Comparison of ENCODE assay signal across 8 mouse cellular contexts in the genomic region with DNA sequence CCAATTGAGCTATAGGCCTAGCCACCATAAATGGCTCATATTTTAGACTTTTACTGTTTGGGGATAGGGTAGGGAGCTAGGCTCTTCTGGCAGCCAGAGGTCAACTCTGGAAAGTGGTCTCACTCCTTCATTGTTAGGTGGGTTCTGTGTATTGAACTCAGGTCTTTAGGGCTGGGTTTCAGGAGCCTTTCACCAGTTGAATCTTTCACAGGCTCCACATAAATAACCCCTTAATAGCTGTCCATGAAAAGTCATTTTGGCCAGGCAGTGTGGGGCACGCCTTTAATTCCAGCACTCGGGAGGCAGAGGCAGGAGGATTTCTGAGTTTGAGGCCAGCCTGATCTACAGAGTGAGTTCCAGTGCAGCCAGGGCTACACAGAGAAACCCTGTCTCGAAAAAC. TPM values are rescaled to one million over a fixed set of nuclear protein-coding genes. Genes with fewer than 3 reads are reported as not detected.
DNase-seq lines count a peak whose midpoint lies in the region; ATAC-seq and TF ChIP-seq lines count a peak whose summit lies in the region.

No protein-coding gene starts in this region.

- no peak for TF ChIP-seq CTCF in MEL (IDR thresholded peaks at IDR 0.05 in 2 of 3, conservative IDR thresholded peaks at IDR 0.05 in 1 of 3; ENCODE audit: control insufficient read depth in 1 of 3, insufficient read depth in 1 of 3, low read depth in 2 of 3, low read length in 3 of 3, poor library complexity in 1 of 3, severe bottlenecking in 1 of 3)

- no peak for DNase-seq in heart, postnatal 36 days
- no peak for DNase-seq in MEL (ENCODE audit: low read depth, low spot score)
- DNase-seq in midbrain, embryonic 10.5 days (ENCODE audit: low spot score): no peak
- no peak for DNase-seq in ovary, postnatal 10 days (ENCODE audit: low spot score)
- DNase-seq in ovary, postnatal 36 days (ENCODE audit: low spot score): no peak

- no peaks in the 10 kb centered on the region for H3K9me3 ChIP-seq in heart, embryonic 11.5 days (replicated peaks; ENCODE audit: control insufficient read depth, low read length)
- no peaks in the 10 kb centered on the region for H3K9me3 ChIP-seq in MEL (replicated peaks; ENCODE audit: insufficient read depth, low read length)
- H3K9me3 ChIP-seq in hindbrain, embryonic 12.5 days (replicated peaks): no peaks in the 10 kb centered on the region
- H3K9me3 ChIP-seq in midbrain, embryonic 10.5 days (replicated peaks): no peaks in the 10 kb centered on the region

- no peak for TF ChIP-seq EP300 in MEL (IDR thresholded peaks at IDR 0.05; ENCODE audit: low read depth in 1 of 2, low read length in 2 of 2)

- H3K4me1 ChIP-seq in heart, embryonic 11.5 days (ENCODE audit: control insufficient read depth, insufficient read depth, low read length): peaks cover 23% of the 10 kb centered on the region
- peaks cover 23 to 24% of the 10 kb centered on the region in 2 experiments for H3K4me1 ChIP-seq in MEL (ENCODE audit: control insufficient read depth in 1 of 2, insufficient read depth in 2 of 2, low read length in 2 of 2)
- H3K4me1 ChIP-seq in hindbrain, embryonic 12.5 days: peaks cover 32% of the 10 kb centered on the region
- peaks cover 47% of the 10 kb centered on the region for H3K4me1 ChIP-seq in midbrain, embryonic 10.5 days

- H3K79me2 ChIP-seq in MEL (ENCODE audit: control insufficient read depth, insufficient read depth, low read length, poor library complexity): peaks cover 41% of the 10 kb centered on the region

- intact Hi-C loops in heart, postnatal 36 days (cut with DNase I): no loop called here

- H3K36me3 ChIP-seq in heart, embryonic 11.5 days (ENCODE audit: control insufficient read depth, insufficient read depth, low read length): peaks cover 7% of the 10 kb centered on the region; the same call in 1 of the 2 replicates
- H3K36me3 ChIP-seq in MEL (ENCODE audit: control insufficient read depth in 1 of 2, insufficient read depth in 2 of 2, low read length in 2 of 2): peaks cover 28 to 33% of the 10 kb centered on the region in 2 experiments
- H3K36me3 ChIP-seq in hindbrain, embryonic 12.5 days: peaks cover 16% of the 10 kb centered on the region
- peaks cover 26% of the 10 kb centered on the region for H3K36me3 ChIP-seq in midbrain, embryonic 10.5 days

- no peak for TF ChIP-seq POLR2A in MEL (IDR thresholded peaks at IDR 0.05; ENCODE audit: control insufficient read depth in 1 of 2, insufficient read depth in 1 of 2, low read depth in 1 of 2, low read length in 2 of 2, poor library complexity in 1 of 2)

- whole genome bisulfite sequencing in heart, embryonic 11.5 days (ENCODE audit: insufficient replicate concordance): 82% methylated on average over 3 of the region's 3 CpGs
- 92% methylated on average over 3 of the region's 3 CpGs for WGBS in hindbrain, embryonic 12.5 days
- 89% methylated on average over 3 of the region's 3 CpGs for WGBS in midbrain, embryonic 10.5 days

- H3K27me3 ChIP-seq in heart, embryonic 11.5 days (ENCODE audit: control insufficient read depth, insufficient read depth, low read length): no peaks in the 10 kb centered on the region
- no peaks in the 10 kb centered on the region for H3K27me3 ChIP-seq in MEL (ENCODE audit: control insufficient read depth in 1 of 2, insufficient read depth in 2 of 2, low read length in 2 of 2)
- H3K27me3 ChIP-seq in hindbrain, embryonic 12.5 days: no peaks in the 10 kb centered on the region
- H3K27me3 ChIP-seq in midbrain, embryonic 10.5 days (ENCODE audit: low read depth, poor library complexity, severe bottlenecking): no peaks in the 10 kb centered on the region

- peak overlapping the region; percentile 95 for H3K4me2 ChIP-seq in heart, embryonic 11.5 days
- peak overlapping the region; percentile 83 for H3K4me2 ChIP-seq in hindbrain, embryonic 12.5 days (replicated peaks)

- peak overlapping the region; percentile 99; the same call in 1 of the 2 replicates for H3K9ac ChIP-seq in heart, embryonic 11.5 days (ENCODE audit: low read depth, low read length)
- H3K9ac ChIP-seq in MEL (ENCODE audit: control insufficient read depth, low read depth, low read length, poor library complexity, severe bottlenecking): peak overlapping the region; percentile 75
- peak overlapping the region; percentile 99; the same call in 1 of the 2 replicates for H3K9ac ChIP-seq in hindbrain, embryonic 12.5 days

- no peak for TF ChIP-seq RAD21 in MEL (IDR thresholded peaks at IDR 0.05; ENCODE audit: low read depth, low read length)

- H3K4me3 ChIP-seq in heart, embryonic 11.5 days (ENCODE audit: low read depth, low read length): peak overlapping the region; percentile 76
- peak overlapping the region; percentile 64 to 90; a peak in 3 of 4 replicates for H3K4me3 ChIP-seq in MEL (ENCODE audit: control insufficient read depth in 1 of 2, insufficient read depth in 1 of 2, low read depth in 2 of 2, low read length in 2 of 2)
- peak overlapping the region; percentile 99 for H3K4me3 ChIP-seq in hindbrain, embryonic 12.5 days
- H3K4me3 ChIP-seq in midbrain, embryonic 10.5 days: peak overlapping the region; percentile 85

- peak overlapping the region; percentile 97; the same call in 1 of the 2 replicates for H3K27ac ChIP-seq in heart, embryonic 11.5 days (ENCODE audit: low read depth, low read length)
- peak overlapping the region; percentile 76 for H3K27ac ChIP-seq in MEL (ENCODE audit: control insufficient read depth, low read depth, low read length)
- no peak overlapping the region for H3K27ac ChIP-seq in hindbrain, embryonic 12.5 days
- H3K27ac ChIP-seq in midbrain, embryonic 10.5 days (replicated peaks): peak overlapping the region; percentile 99

- ATAC-seq in heart, embryonic 11.5 days (replicated peaks; ENCODE audit: insufficient number of reproducible peaks, low FRiP score, low TSS enrichment): no peak
- ATAC-seq in hindbrain, embryonic 12.5 days (ENCODE audit: low FRiP score): no peak
- no peak for ATAC-seq in megakaryocyte progenitor cell, adult 5-6 weeks (replicated peaks; ENCODE audit: poor library complexity)

TF ChIP-seq in MEL, 35 proteins besides CTCF, POLR2A, EP300 and RAD21:
- TF ChIP-seq UBTF (IDR thresholded peaks at IDR 0.05; ENCODE audit: borderline replicate concordance, insufficient read depth, low read depth, low read length) (no peak), USF2 (IDR thresholded peaks at IDR 0.05; ENCODE audit: borderline replicate concordance in 1 of 2, insufficient read depth in 1 of 2, low read depth in 1 of 2, low read length in 2 of 2) (no peak), MAX (IDR thresholded peaks at IDR 0.05; ENCODE audit: low read length) (no peak), E2F4 (IDR thresholded peaks at IDR 0.05; ENCODE audit: borderline replicate concordance, low read depth, low read length) (no peak), BHLHE40 (IDR thresholded peaks at IDR 0.05; ENCODE audit: borderline replicate concordance, low read depth, low read length) (no peak), POLR2AphosphoS2 (IDR thresholded peaks at IDR 0.05; ENCODE audit: low read length) (no peak), ELF1 (IDR thresholded peaks at IDR 0.05; ENCODE audit: low read depth, low read length) (no peak), ETS1 (IDR thresholded peaks at IDR 0.05; ENCODE audit: low read depth, low read length) (no peak), SMC3 (IDR thresholded peaks at IDR 0.05; ENCODE audit: low read depth, low read length) (no peak), TBP (IDR thresholded peaks at IDR 0.05; ENCODE audit: low read depth, low read length) (no peak), MXI1 (IDR thresholded peaks at IDR 0.05; ENCODE audit: low read depth, low read length) (no peak)

RNA-seq across cellular contexts. Expression of gene Mcl1, which starts 0.9 kb away (rescaled TPM):
- polyA plus RNA-seq in heart, embryonic 11.5 days (2014; fragmentation: Nextera tagmentation; extraction: Ambion mirVana): 46.3 and 49.8 TPM in 2 replicates
- total RNA-seq in heart, postnatal 36 days (2021): 100 to 1,000 TPM; 151 to 156 TPM
- total RNA-seq in MEL (2012; rRNA removed): 140 and 142 TPM in 2 replicates
- 100 to 1,000 TPM; 156 to 211 TPM for polyA plus RNA-seq in MEL (2012; ENCODE audit: insufficient read depth in 1 of 2, insufficient read length in 2 of 2, low read depth in 1 of 2, low replicate concordance in 2 of 2, missing spikeins in 1 of 2)
- 86.4 TPM in 2 replicates for polyA plus RNA-seq in hindbrain, embryonic 12.5 days (2016; fragmentation: Nextera tagmentation; extraction: Ambion mirVana)
- polyA plus RNA-seq in midbrain, embryonic 10.5 days (2016; fragmentation: Nextera tagmentation; extraction: Ambion mirVana): 41.9 and 47.6 TPM in 2 replicates
- 154 and 191 TPM in 2 replicates for total RNA-seq in megakaryocyte progenitor cell, adult 5-6 weeks (2015)
- total RNA-seq in megakaryocyte progenitor cell, adult 5-6 weeks (2017): 131 and 135 TPM in 2 replicates

RNA-seq across cellular contexts. Expression of gene Adamtsl4, which starts 30.0 kb away (rescaled TPM):
- polyA plus RNA-seq in heart, embryonic 11.5 days (2014; fragmentation: Nextera tagmentation; extraction: Ambion mirVana): 3.5 and 5.1 TPM in 2 replicates
- total RNA-seq in heart, postnatal 36 days (2021): 10 to 100 TPM; 62.2 to 67.6 TPM
- total RNA-seq in MEL (2012; rRNA removed): 0.03 and 0.27 TPM in 2 replicates
- polyA plus RNA-seq in MEL (2012; ENCODE audit: insufficient read depth in 1 of 2, insufficient read length in 2 of 2, low read depth in 1 of 2, low replicate concordance in 2 of 2, missing spikeins in 1 of 2): under 1 TPM in 1 of 2 experiments, not detected in 1; 0.88 TPM
- 0.65 and 1.2 TPM in 2 replicates for polyA plus RNA-seq in hindbrain, embryonic 12.5 days (2016; fragmentation: Nextera tagmentation; extraction: Ambion mirVana)
- polyA plus RNA-seq in midbrain, embryonic 10.5 days (2016; fragmentation: Nextera tagmentation; extraction: Ambion mirVana): 0.78 and 1.4 TPM in 2 replicates
- 0.17 and 1.4 TPM in 2 replicates for total RNA-seq in megakaryocyte progenitor cell, adult 5-6 weeks (2015)
- 0.33 TPM in 1 of 2 replicates, not detected in the other for total RNA-seq in megakaryocyte progenitor cell, adult 5-6 weeks (2017)

RNA-seq across cellular contexts. Expression of gene Ensa, which starts 32.9 kb away (rescaled TPM):
- polyA plus RNA-seq in heart, embryonic 11.5 days (2014; fragmentation: Nextera tagmentation; extraction: Ambion mirVana): 52.7 and 55.4 TPM in 2 replicates
- total RNA-seq in heart, postnatal 36 days (2021): 10 to 100 TPM; 73.0 to 75.0 TPM
- 68.5 and 85.2 TPM in 2 replicates for total RNA-seq in MEL (2012; rRNA removed)
- polyA plus RNA-seq in MEL (2012; ENCODE audit: insufficient read depth in 1 of 2, insufficient read length in 2 of 2, low read depth in 1 of 2, low replicate concordance in 2 of 2, missing spikeins in 1 of 2): 10 to 100 TPM in 1 of 2 experiments, not detected in 1; 90.5 TPM
- polyA plus RNA-seq in hindbrain, embryonic 12.5 days (2016; fragmentation: Nextera tagmentation; extraction: Ambion mirVana): 91.3 and 97.5 TPM in 2 replicates
- 90.1 and 101 TPM in 2 replicates for polyA plus RNA-seq in midbrain, embryonic 10.5 days (2016; fragmentation: Nextera tagmentation; extraction: Ambion mirVana)
- 32.6 and 37.1 TPM in 2 replicates for total RNA-seq in megakaryocyte progenitor cell, adult 5-6 weeks (2015)
- total RNA-seq in megakaryocyte progenitor cell, adult 5-6 weeks (2017): 49.7 and 66.8 TPM in 2 replicates
